Mouse (Mus musculus): Measurements from ENCODE around the gene Pcnx2. TPM values are rescaled to one million over a fixed set of nuclear protein-coding genes. Genes with fewer than 3 reads are reported as not detected.

Gene Pcnx2
- 0.60 TPM for polyA plus RNA-seq (2014; fragmentation: Illumina TruSeq; extraction: RNeasy Lipid Tissue Mini Kit (QIAGEN cat#74804))

DNA sequence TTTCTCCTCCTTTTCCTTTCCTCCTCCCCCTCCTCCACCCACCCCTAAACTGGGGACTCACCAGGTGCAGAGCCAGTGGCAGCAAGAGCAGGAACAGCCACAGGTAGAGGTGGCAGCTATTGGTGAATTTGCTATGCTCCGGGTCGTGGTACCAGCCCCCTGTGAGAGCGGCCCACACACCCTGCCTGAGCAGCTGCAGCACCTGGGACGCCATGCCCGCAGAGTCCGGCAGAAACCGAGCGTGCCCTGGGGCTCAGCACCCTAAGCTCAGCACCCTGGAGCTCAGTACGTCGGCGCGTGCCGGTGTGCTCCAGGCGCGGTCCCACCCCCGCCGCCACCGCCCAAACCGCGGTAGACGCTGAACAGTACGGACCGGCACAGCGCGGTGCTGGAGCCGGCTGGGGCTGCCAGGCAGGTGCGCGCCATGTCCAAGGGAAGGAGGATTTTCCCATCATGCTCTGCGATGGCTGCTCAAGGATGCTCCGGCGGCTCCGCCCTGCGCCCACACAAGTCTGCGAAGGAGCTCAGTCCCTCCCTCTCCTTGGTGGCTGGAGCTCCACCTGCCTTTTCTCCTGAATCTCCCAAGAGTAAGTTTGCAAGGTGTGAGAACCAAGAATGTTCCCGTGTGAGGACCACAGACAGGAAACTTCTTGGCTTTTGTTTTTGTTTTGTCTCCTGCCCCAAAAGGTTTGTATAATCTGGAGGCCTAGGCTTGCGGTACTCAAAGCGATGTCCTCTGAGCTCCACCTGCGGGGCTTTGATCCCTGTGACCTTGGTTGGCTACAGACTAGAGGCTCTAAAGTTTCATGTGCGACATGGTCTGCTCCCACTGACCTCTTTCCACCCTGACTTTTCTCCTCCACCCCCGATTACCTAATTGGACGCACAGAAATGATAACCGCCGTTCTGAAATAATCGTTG is at the start of gene Pcnx2:
TSS of gene Pcnx2 (minus strand) at position 450 of the 921 bp plus-strand sequence.

GRCm38 (mm10) chr8:125910365-125911228 is 12.5 kb upstream of the Pcnx2 start, which contains the start of gene Map3k21:
Gene Map3k21, plus strand, starts transcription at chr8:125910450.

GRCm38 (mm10) chr8:125729746-125730145 is 168.4 kb downstream of the Pcnx2 start, which contains the start of gene Ntpcr:
Gene Ntpcr, plus strand, starts transcription at chr8:125729963.

Other genes with a start within 250 kb of the Pcnx2 start
- gene Map10, start 228.5 kb downstream of the Pcnx2 start, polyA plus RNA-seq (2014; fragmentation: Illumina TruSeq; extraction: RNeasy Lipid Tissue Mini Kit (QIAGEN cat#74804)) = 9.5 TPM
- 7.3 TPM for gene Ntpcr, start 168.4 kb downstream of the Pcnx2 start, polyA plus RNA-seq (2014; fragmentation: Illumina TruSeq; extraction: RNeasy Lipid Tissue Mini Kit (QIAGEN cat#74804))
- gene Map3k21, start 12.1 kb upstream of the Pcnx2 start, polyA plus RNA-seq (2014; fragmentation: Illumina TruSeq; extraction: RNeasy Lipid Tissue Mini Kit (QIAGEN cat#74804)) = 1.2 TPM
- 55.6 TPM for gene Kcnk1, start 96.9 kb upstream of the Pcnx2 start, polyA plus RNA-seq (2014; fragmentation: Illumina TruSeq; extraction: RNeasy Lipid Tissue Mini Kit (QIAGEN cat#74804))